Mouse (Mus musculus): ENCODE results near the gene Dppa4. TPM values are rescaled to one million over a fixed set of nuclear protein-coding genes. Genes with fewer than 3 reads are reported as not detected.
"Not testable (repeated sequence)": the region's sequence is repeated elsewhere in the genome, so short reads cannot be mapped to it uniquely, and the experiment has no call there.

Gene Dppa4
- polyA plus RNA-seq, 1 experiment from 2014 or later, result not detected

GRCm38 (mm10) chr16:48299884-48300283 lies 16.4 kb downstream of the Dppa4 start:
- no peaks in the 10 kb centered on the region for H3K4me1 ChIP-seq
- 84% methylated on average over 3 of the region's 3 CpGs for WGBS
- no peaks in the 10 kb centered on the region for H3K9me3 ChIP-seq
- H3K36me3 ChIP-seq, result no peaks in the 10 kb centered on the region
- DNase-seq (ENCODE audit: low spot score), result no peak
- H3K4me3 ChIP-seq, result no peak overlapping the region
- no peak overlapping the region for H3K27ac ChIP-seq
- no peaks in the 10 kb centered on the region for H3K27me3 ChIP-seq (ENCODE audit: insufficient read depth, poor library complexity, severe bottlenecking)

DNA sequence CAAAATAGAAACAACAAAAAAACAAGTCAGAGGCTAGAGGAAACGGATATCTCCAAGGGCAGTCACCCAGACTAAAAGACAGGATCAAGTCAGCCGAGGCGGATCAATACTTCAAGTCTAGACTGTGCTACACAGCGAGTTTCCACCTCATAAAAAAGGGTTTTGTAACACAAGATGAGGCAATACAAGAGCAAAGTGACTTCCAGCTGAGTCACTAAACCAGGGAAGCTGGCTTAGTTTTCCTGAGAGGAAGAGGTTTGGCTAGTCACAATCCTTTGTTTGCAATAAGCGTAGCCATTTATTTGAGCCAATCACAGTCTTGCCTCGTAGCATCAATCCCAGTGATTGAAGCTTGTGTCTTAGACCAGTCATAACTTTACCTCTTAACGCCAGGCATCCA lies 20.0 kb downstream of the Dppa4 start, which contains the start of gene Dppa2:
Dppa2 (plus strand) TSS at position 400 of the 400 bp plus-strand sequence.
- Histone ChIP-seq H3K4me1 (no peaks in the 10 kb centered on the region), H3K4me3 (no peak within 1 kb of the TSS), H3K27me3 (ENCODE audit: insufficient read depth, poor library complexity, severe bottlenecking) (no peaks in the 10 kb centered on the region), H3K27ac (no peak within 1 kb of the TSS), H3K9me3 (no peaks in the 10 kb centered on the region), H3K36me3 (no peaks in the 10 kb centered on the region)
- DNase-seq (ENCODE audit: low spot score), result no peak
- WGBS, result 87% methylated on average over 7 of the region's 7 CpGs

- no peak for DNase-seq (ENCODE audit: low spot score)
- Histone ChIP-seq H3K27me3 (ENCODE audit: insufficient read depth, poor library complexity, severe bottlenecking) (no peaks in the 10 kb centered on the region), H3K27ac (no peak overlapping the region), H3K4me1 (no peaks in the 10 kb centered on the region), H3K9me3 (no peaks in the 10 kb centered on the region), H3K36me3 (no peaks in the 10 kb centered on the region), H3K4me3 (no peak overlapping the region)
- WGBS, result 57% methylated on average over 3 of the region's 3 CpGs
Observed at GRCm38 (mm10) chr16:48303983-48304382, 20.4 kb downstream of the Dppa4 start.

DNA sequence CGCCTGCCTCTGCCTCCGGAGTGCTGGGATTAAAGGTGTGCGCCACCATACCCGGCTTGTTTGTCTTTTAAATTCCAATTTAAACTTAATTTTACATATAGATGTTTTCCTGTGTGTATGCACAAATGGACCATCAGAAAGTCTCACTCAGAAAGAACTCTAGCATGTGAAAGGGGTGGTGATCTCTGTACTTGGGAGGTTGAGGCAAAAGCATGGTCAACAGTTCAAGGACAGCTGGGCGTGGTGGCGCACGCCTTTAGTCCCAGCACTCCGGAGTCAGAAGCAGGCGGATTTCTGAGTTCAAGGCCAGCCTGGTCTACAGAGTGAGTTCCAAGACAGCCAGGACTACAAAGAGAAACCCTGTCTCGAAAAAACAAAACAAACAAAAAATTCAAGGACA lies 25.4 kb downstream of the Dppa4 start:
- H3K27ac ChIP-seq; DNase-seq (ENCODE audit: low spot score); H3K36me3 ChIP-seq; H3K4me3 ChIP-seq; H3K27me3 ChIP-seq (ENCODE audit: insufficient read depth, poor library complexity, severe bottlenecking); H3K9me3 ChIP-seq; H3K4me1 ChIP-seq: not testable (repeated sequence)
- 87% methylated on average over 10 of the region's 10 CpGs for WGBS

DNA sequence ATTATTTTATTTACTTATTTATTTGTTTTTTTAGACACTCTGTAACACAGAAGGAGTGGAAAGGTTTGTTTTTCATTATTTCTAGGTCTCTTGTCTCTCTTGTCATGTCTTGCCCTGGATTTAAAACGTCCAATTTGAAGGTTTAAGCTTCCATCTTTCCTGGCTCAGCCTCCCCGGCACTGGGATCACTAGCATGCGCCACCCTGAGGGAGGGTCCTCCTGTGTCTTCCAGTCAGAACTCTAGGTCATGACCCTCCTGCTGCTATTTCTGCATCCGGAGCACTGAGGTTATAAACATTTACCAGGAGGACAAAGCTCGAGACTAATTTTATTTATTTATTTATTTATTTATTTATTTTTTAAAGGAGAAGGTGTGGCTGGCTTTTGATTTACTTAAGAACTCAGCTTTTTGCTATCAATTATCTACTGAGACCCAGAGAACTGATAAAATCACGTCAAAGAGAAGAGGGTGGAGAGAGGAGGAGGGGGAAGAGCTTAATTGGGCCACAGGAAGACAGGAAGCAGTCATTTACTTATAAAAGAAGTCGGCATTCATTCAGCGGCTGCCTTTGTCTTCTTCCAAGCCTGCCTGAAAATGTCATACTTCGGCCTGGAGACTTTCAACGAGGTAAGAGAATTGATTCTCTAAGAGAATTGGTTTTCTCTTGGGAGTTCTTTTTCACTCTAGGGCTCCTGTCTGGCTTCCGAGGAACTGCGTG lies 26.5 kb downstream of the Dppa4 start:
- no peak overlapping the region for H3K4me3 ChIP-seq
- 80% methylated on average over 12 of the region's 12 CpGs for WGBS
- no peaks in the 10 kb centered on the region for H3K4me1 ChIP-seq
- H3K36me3 ChIP-seq, result no peaks in the 10 kb centered on the region
- H3K9me3 ChIP-seq, result no peaks in the 10 kb centered on the region
- H3K27me3 ChIP-seq (ENCODE audit: insufficient read depth, poor library complexity, severe bottlenecking), result no peaks in the 10 kb centered on the region
- H3K27ac ChIP-seq, result no peak overlapping the region
- DNase-seq (ENCODE audit: low spot score), result no peak

- H3K27ac ChIP-seq, result no peak overlapping the region
- WGBS, result 83% methylated on average over 3 of the region's 3 CpGs
- no peaks in the 10 kb centered on the region for H3K27me3 ChIP-seq (ENCODE audit: insufficient read depth, poor library complexity, severe bottlenecking)
Observed at GRCm38 (mm10) chr16:48315294-48315693, 31.8 kb downstream of the Dppa4 start.

DNA sequence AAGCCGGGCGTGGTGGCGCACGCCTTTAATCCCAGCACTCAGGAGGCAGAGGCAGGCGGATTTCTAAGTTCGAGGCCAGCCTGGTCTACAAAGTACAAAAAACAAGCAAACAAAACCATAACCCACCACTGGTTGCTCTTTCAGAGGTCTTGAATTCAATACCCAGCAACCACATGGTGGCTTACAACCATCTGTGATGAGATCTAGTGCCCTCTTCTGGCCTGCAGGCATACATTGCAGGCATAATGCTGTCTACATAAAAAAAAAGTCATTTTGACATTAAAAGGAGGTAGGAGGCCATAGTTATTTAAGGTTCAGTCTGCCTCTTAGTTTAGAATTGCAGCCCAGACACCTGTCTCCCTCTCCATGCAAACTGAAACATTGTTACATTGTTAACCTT lies 37.2 kb downstream of the Dppa4 start:
- H3K4me3 ChIP-seq, result no peak overlapping the region
- no peaks in the 10 kb centered on the region for H3K27me3 ChIP-seq (ENCODE audit: insufficient read depth, poor library complexity, severe bottlenecking)
- no peaks in the 10 kb centered on the region for H3K4me1 ChIP-seq
- no peak overlapping the region for H3K27ac ChIP-seq
- WGBS, result 94% methylated on average over 6 of the region's 6 CpGs
- H3K9me3 ChIP-seq, result no peaks in the 10 kb centered on the region
- no peak for DNase-seq (ENCODE audit: low spot score)
- no peaks in the 10 kb centered on the region for H3K36me3 ChIP-seq

More at GRCm38 (mm10) chr16:48315294-48315693, 31.8 kb downstream of the Dppa4 start:
- Histone ChIP-seq H3K4me1 (no peaks in the 10 kb centered on the region), H3K9me3 (no peaks in the 10 kb centered on the region), H3K4me3 (no peak overlapping the region), H3K36me3 (no peaks in the 10 kb centered on the region)
- DNase-seq (ENCODE audit: low spot score), result no peak

DNA sequence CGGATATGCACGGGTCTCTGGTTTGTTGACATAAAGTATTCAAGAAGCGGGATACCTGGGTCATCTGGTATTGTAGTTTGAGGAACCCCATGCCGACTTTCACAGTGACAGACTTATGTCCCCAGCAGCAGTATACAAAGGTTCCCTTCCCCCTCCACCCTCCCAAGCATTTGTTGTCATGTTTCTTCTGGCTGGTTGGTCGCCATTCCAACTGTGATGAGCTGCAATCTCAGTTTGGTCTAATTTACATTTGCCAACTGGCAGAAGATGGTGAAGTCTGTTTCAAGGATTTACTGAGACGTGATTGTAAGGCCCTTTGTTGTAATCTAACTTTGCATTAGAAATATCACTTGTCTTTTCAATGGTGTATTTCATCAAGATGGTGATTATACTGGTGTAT lies 39.6 kb downstream of the Dppa4 start:
- DNase-seq (ENCODE audit: low spot score), result no peak
- Histone ChIP-seq H3K36me3 (no peaks in the 10 kb centered on the region), H3K4me3 (no peak overlapping the region), H3K9me3 (no peaks in the 10 kb centered on the region), H3K27me3 (ENCODE audit: insufficient read depth, poor library complexity, severe bottlenecking) (no peaks in the 10 kb centered on the region), H3K4me1 (no peaks in the 10 kb centered on the region), H3K27ac (no peak overlapping the region)
- 65% methylated on average over 6 of the region's 6 CpGs for WGBS

DNA sequence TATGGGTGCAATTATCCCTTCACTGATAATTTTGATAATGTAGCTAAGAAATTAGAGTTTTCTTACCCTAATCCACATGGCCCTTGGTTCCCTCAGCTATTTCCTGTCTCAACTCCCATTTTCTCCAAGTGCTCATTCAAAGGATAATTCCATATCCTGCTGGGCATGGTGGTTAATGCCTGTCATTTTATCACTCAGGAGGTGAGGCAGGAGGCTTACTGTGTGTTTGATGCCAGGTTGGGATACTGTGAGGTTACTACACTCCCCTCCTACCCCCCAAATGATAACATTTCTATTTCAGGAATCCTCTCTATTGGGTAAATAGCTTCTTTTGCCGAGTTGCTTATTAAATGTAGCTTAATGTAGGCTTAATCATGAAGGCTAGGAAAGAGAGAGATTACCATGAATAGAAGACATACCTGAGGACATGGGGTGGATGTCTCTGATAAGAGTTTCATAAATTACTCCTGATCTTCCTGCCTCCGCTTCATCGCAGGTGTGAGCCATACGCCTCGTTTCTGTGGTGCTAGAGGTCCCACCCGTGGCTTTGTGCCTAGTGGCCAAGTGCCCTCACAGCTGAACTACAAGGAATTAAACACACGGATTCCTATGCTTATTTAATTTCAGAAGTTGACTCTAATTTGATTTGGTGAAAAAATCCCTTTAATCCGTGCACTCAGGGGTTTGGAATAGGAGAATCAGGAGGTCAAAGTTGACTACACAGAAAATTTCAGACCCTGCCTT lies 40.2 kb downstream of the Dppa4 start:
- no peaks in the 10 kb centered on the region for H3K4me1 ChIP-seq
- H3K4me3 ChIP-seq, result no peak overlapping the region
- H3K36me3 ChIP-seq, result no peaks in the 10 kb centered on the region
- no peak for DNase-seq (ENCODE audit: low spot score)
- no peak overlapping the region for H3K27ac ChIP-seq
- H3K9me3 ChIP-seq, result no peaks in the 10 kb centered on the region
- WGBS, result 85% methylated on average over 8 of the region's 8 CpGs
- H3K27me3 ChIP-seq (ENCODE audit: insufficient read depth, poor library complexity, severe bottlenecking), result no peaks in the 10 kb centered on the region

- no peak for DNase-seq (ENCODE audit: low spot score)
- H3K27me3 ChIP-seq (ENCODE audit: insufficient read depth, poor library complexity, severe bottlenecking), result no peaks in the 10 kb centered on the region
- H3K4me3 ChIP-seq, result no peak overlapping the region
- WGBS, result 48% methylated on average over 5 of the region's 5 CpGs
- H3K36me3 ChIP-seq, result no peaks in the 10 kb centered on the region
- H3K9me3 ChIP-seq, result no peaks in the 10 kb centered on the region
- H3K4me1 ChIP-seq, result no peaks in the 10 kb centered on the region
- H3K27ac ChIP-seq, result no peak overlapping the region
Observed at GRCm38 (mm10) chr16:48326903-48327302, 43.4 kb downstream of the Dppa4 start.

GRCm38 (mm10) chr16:48328420-48328819 lies 44.9 kb downstream of the Dppa4 start:
- no peak for DNase-seq (ENCODE audit: low spot score)
- Histone ChIP-seq H3K4me1 (no peaks in the 10 kb centered on the region), H3K9me3 (no peaks in the 10 kb centered on the region), H3K4me3 (no peak overlapping the region), H3K27me3 (ENCODE audit: insufficient read depth, poor library complexity, severe bottlenecking) (no peaks in the 10 kb centered on the region), H3K36me3 (no peaks in the 10 kb centered on the region), H3K27ac (no peak overlapping the region)
- 88% methylated on average over 2 of the region's 2 CpGs for WGBS

DNA sequence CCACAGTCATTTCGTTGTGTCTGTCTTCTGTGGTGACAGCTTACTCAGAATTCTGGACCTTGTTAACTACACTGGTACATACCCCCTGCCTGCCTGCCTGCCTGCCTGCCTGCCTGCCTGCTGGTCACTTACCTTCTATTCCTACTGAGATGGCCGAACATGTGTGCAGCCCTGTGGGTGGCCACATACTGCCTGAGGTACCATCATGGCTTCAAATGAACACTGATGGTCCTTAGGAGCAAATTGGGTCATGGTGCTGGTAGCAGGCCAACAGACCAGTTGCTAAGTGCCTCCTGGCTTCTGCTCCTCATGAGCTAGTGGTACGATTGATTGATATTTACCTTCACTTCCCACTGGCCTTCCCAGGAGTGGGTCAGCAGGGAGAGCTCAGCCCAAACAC lies 48.3 kb downstream of the Dppa4 start:
- Histone ChIP-seq H3K27ac (no peak overlapping the region), H3K4me3 (no peak overlapping the region), H3K9me3 (no peaks in the 10 kb centered on the region), H3K36me3 (no peaks in the 10 kb centered on the region), H3K27me3 (ENCODE audit: insufficient read depth, poor library complexity, severe bottlenecking) (no peaks in the 10 kb centered on the region), H3K4me1 (no peaks in the 10 kb centered on the region)
- 85% methylated on average over 3 of the region's 3 CpGs for WGBS
- DNase-seq (ENCODE audit: low spot score), result no peak

- Histone ChIP-seq H3K36me3 (no peaks in the 10 kb centered on the region), H3K9me3 (no peaks in the 10 kb centered on the region), H3K4me1 (no peaks in the 10 kb centered on the region), H3K4me3 (no peak overlapping the region), H3K27ac (no peak overlapping the region), H3K27me3 (ENCODE audit: insufficient read depth, poor library complexity, severe bottlenecking) (no peaks in the 10 kb centered on the region)
- 83% methylated on average over 4 of the region's 4 CpGs for WGBS
- no peak for DNase-seq (ENCODE audit: low spot score)
Observed at GRCm38 (mm10) chr16:48335326-48335725, 51.8 kb downstream of the Dppa4 start.
